Mouse (Mus musculus): Measurements from ENCODE around the gene Pabpc1l.

DNA sequence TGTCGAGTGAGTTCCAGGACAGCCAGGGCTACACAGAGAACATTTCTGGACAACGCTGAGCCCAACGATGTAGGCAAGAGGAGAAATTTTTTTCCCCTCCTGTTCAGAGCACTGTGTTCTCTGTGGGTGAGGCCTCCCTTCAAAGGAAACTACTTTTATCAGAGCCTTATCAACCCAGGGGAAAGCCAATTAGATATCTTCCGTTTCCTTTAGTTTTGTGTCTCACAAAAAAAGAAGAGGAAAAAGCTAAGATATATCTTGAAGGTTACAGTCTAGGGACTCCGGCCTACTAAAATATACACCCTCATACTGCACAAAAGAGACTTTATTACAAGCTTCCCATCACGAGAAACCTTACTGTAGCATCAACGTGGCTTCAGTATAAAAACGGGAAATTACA lies 38.0 kb upstream of the Pabpc1l start:
- TF ChIP-seq POLR2A (IDR thresholded peaks at IDR 0.05; ENCODE audit: control insufficient read depth, low read depth, low read length): no peak
- no peak for TF ChIP-seq CTCF (IDR thresholded peaks at IDR 0.05; ENCODE audit: control insufficient read depth, insufficient read depth, insufficient replicate concordance, low read depth, low read length)

Data from testis, adult 2 months (tissue).